Mouse (Mus musculus) thymus, postnatal 36 days (tissue): ENCODE measurements around the gene Dlx2.

Experiments
- DNase-seq, 2 experiments: peaks; one replicate each; pipeline ENCODE4 v3.0.0; 2022; ENCODE audit warnings: mixed read lengths in 2 of 2

The Dlx2 gene

GRCm38 (mm10) chr2:71504852-71505251 is 41.7 kb downstream of the Dlx2 start:
- DNase-seq = no peak

- DNase-seq = no peak
These were observed 47.0 kb downstream of the Dlx2 start for GRCm38 (mm10) chr2:71499276-71500230.

GRCm38 (mm10) chr2:71497175-71497574 is 49.4 kb downstream of the Dlx2 start:
- DNase-seq = no peak

- DNase-seq = no peak
These were observed 51.6 kb downstream of the Dlx2 start for GRCm38 (mm10) chr2:71494971-71495370.

- DNase-seq = no peak
These were observed 52.1 kb downstream of the Dlx2 start for GRCm38 (mm10) chr2:71494503-71494902.
